ENCODE assay signal across 17 mouse cellular contexts in genomic region chr3:34465040-34465831, GRCm38 (mm10).
DNase-seq lines count a peak whose midpoint lies in the region; ATAC-seq and TF ChIP-seq lines count a peak whose summit lies in the region.
"Had no signal": no experiment of that assay in that cellular context is flagged by ENCODE, and none has a peak within 500 bp of the region (broad histone marks: within the 10 kb centered on the region; RNA-seq: fewer than 3 reads in every experiment).

No protein-coding gene starts in this region.

- no peak overlapping the region for H3K9ac ChIP-seq in hindbrain, embryonic 11.5 days (ENCODE audit: low read depth, low read length)
- H3K9ac ChIP-seq in forebrain, postnatal 0 days, result no peak overlapping the region
- no peak overlapping the region for H3K9ac ChIP-seq in neural tube, embryonic 12.5 days
- H3K9ac ChIP-seq: intestine, embryonic 15.5 days; lung, embryonic 14.5 days had no signal

- no peaks in the 10 kb centered on the region for H3K4me1 ChIP-seq in hindbrain, embryonic 11.5 days (replicated peaks; ENCODE audit: control insufficient read depth, insufficient read depth, low read length)
- H3K4me1 ChIP-seq in hindbrain, embryonic 10.5 days (replicated peaks), result peaks cover 7% of the 10 kb centered on the region; the same call in 1 of the 2 replicates
- H3K4me1 ChIP-seq in forebrain, postnatal 0 days (ENCODE audit: insufficient read depth), result 0 out of 2 replicates have a peak, but pooled peaks cover 6% of the 10 kb centered on the region
- H3K4me1 ChIP-seq in neural tube, embryonic 12.5 days, result peaks cover 11% of the 10 kb centered on the region; the same call in 1 of the 2 replicates
- H3K4me1 ChIP-seq: intestine, embryonic 15.5 days; megakaryocyte, embryonic 14.5 days had no signal

- H3K27ac ChIP-seq in hindbrain, embryonic 11.5 days (ENCODE audit: low read depth, low read length), result no peak overlapping the region
- no peak overlapping the region for H3K27ac ChIP-seq in hindbrain, embryonic 10.5 days
- H3K27ac ChIP-seq in forebrain, postnatal 0 days (ENCODE audit: low read depth, low read length), result peak overlapping the region; percentile 59
- no peak overlapping the region for H3K27ac ChIP-seq in neural tube, embryonic 12.5 days
- H3K27ac ChIP-seq: intestine, embryonic 15.5 days; left cerebral cortex, adult 2 months had no signal

- peak; percentile 75 for ATAC-seq in hindbrain, embryonic 11.5 days (ENCODE audit: low FRiP score)
- ATAC-seq in forebrain, postnatal 0 days, result peak; percentile 90
- ATAC-seq in neural tube, embryonic 12.5 days (ENCODE audit: low FRiP score, low read depth), result peak; percentile 61; the same call in 1 of the 2 replicates
- ATAC-seq in CD4-positive, CD25-positive, alpha-beta regulatory T cell, adult 4 months, result no peak
- ATAC-seq: intestine, embryonic 15.5 days had no signal

- DNase-seq in hindbrain, embryonic 11.5 days (ENCODE audit: low spot score), result no peak
- DNase-seq in hindbrain, embryonic 10.5 days (ENCODE audit: low spot score), result no peak
- peak; percentile 58 to 66 for DNase-seq in cerebellum, postnatal 10 days
- DNase-seq in forebrain, postnatal 0 days, result peak; percentile 68
- DNase-seq in urinary bladder, postnatal 36 days (ENCODE audit: low spot score in 2 of 2), result no peak
- DNase-seq in heart, postnatal 14 days, result no peak
- DNase-seq: gastrocnemius, postnatal 14 days; kidney, postnatal 4 days; liver; lung, embryonic 14.5 days; right cerebral cortex, postnatal 4 days; thymus, postnatal 14 days had no signal

- WGBS in hindbrain, embryonic 11.5 days, result 70% methylated on average over 17 of the region's 17 CpGs
- WGBS in hindbrain, embryonic 10.5 days, result 78% methylated on average over 17 of the region's 17 CpGs
- 17% methylated on average over 17 of the region's 17 CpGs for WGBS in forebrain, postnatal 0 days
- 52% methylated on average over 17 of the region's 17 CpGs for WGBS in neural tube, embryonic 12.5 days

- H3K4me2 ChIP-seq in hindbrain, embryonic 11.5 days (replicated peaks; ENCODE audit: low read depth, low read length), result no peak overlapping the region
- H3K4me2 ChIP-seq in forebrain, postnatal 0 days (ENCODE audit: low read depth), result peak overlapping the region; percentile 27
- H3K4me2 ChIP-seq in neural tube, embryonic 12.5 days (replicated peaks), result no peak overlapping the region; the same call in 1 of the 2 replicates
- H3K4me2 ChIP-seq: intestine, embryonic 15.5 days; lung, embryonic 14.5 days had no signal

- H3K4me3 ChIP-seq in hindbrain, embryonic 11.5 days (ENCODE audit: low read depth, low read length), result no peak overlapping the region
- no peak overlapping the region for H3K4me3 ChIP-seq in hindbrain, embryonic 10.5 days
- H3K4me3 ChIP-seq in forebrain, postnatal 0 days (ENCODE audit: low read depth, low read length), result no peak overlapping the region
- no peak overlapping the region for H3K4me3 ChIP-seq in neural tube, embryonic 12.5 days
- H3K4me3 ChIP-seq: intestine, embryonic 15.5 days; left cerebral cortex, adult 2 months; megakaryocyte, embryonic 14.5 days had no signal

- H3K36me3 ChIP-seq in hindbrain, embryonic 11.5 days (ENCODE audit: control insufficient read depth, insufficient read depth, low read length), result no peaks in the 10 kb centered on the region
- no peaks in the 10 kb centered on the region for H3K36me3 ChIP-seq in hindbrain, embryonic 10.5 days
- no peaks in the 10 kb centered on the region for H3K36me3 ChIP-seq in forebrain, postnatal 0 days (ENCODE audit: insufficient read depth)
- no peaks in the 10 kb centered on the region for H3K36me3 ChIP-seq in neural tube, embryonic 12.5 days
- H3K36me3 ChIP-seq: intestine, embryonic 15.5 days had no signal

- no peaks in the 10 kb centered on the region for H3K27me3 ChIP-seq in hindbrain, embryonic 11.5 days (ENCODE audit: control insufficient read depth, insufficient read depth, low read length)
- H3K27me3 ChIP-seq in hindbrain, embryonic 10.5 days (ENCODE audit: insufficient read depth, poor library complexity, severe bottlenecking), result no peaks in the 10 kb centered on the region
- H3K27me3 ChIP-seq in forebrain, postnatal 0 days (ENCODE audit: insufficient read depth, low read length), result no peaks in the 10 kb centered on the region
- H3K27me3 ChIP-seq in neural tube, embryonic 12.5 days (replicated peaks), result no peaks in the 10 kb centered on the region
- H3K27me3 ChIP-seq: intestine, embryonic 15.5 days; megakaryocyte, embryonic 14.5 days had no signal

- no peaks in the 10 kb centered on the region for H3K9me3 ChIP-seq in hindbrain, embryonic 11.5 days (ENCODE audit: control insufficient read depth, low read length)
- no peaks in the 10 kb centered on the region for H3K9me3 ChIP-seq in hindbrain, embryonic 10.5 days
- H3K9me3 ChIP-seq in forebrain, postnatal 0 days (ENCODE audit: low read length), result no peaks in the 10 kb centered on the region
- H3K9me3 ChIP-seq in neural tube, embryonic 12.5 days, result no peaks in the 10 kb centered on the region
- H3K9me3 ChIP-seq: intestine, embryonic 15.5 days had no signal

- intact Hi-C loops in heart, postnatal 14 days (cut with DNase I), result no loop called here

- no peak for TF ChIP-seq CTCF in forebrain, postnatal 0 days (IDR thresholded peaks at IDR 0.05; ENCODE audit: low read depth)

Comparison
In these comparisons a context has a peak if more than half of its experiments do, and no peak if none do; other contexts are left out.
1. DNase-seq: peak in cerebellum, postnatal 10 days (2 of 2) and forebrain, postnatal 0 days (single experiment); none in hindbrain, embryonic 11.5 days (single experiment), hindbrain, embryonic 10.5 days (single experiment), urinary bladder, postnatal 36 days (0 of 2) and heart, postnatal 14 days (0 of 2).